Mouse (Mus musculus) bone marrow, adult 2 months (tissue): Measurements from ENCODE around the gene Olfr1352. TPM values are rescaled to one million over a fixed set of nuclear protein-coding genes. Genes with fewer than 3 reads are reported as not detected.
"Not testable (repeated sequence)": the region's sequence is repeated elsewhere in the genome, so short reads cannot be mapped to it uniquely, and the experiment has no call there.

ENCODE experiments used
- H3K27ac ChIP-seq: fragments of 200-500 bp; 2 replicates; pipeline ENCODE4 v1.5.1; 2012; ENCODE audit warnings: low read depth, mild to moderate bottlenecking, control low read depth, inconsistent platforms, low read length; ENCODE audit not compliant: control insufficient read depth, poor library complexity, insufficient read depth
- H3K4me1 ChIP-seq: fragments of 200-500 bp; 2 replicates; pipeline ENCODE4 v1.6.1; 2011; ENCODE audit warnings: low read length; ENCODE audit not compliant: control insufficient read depth, insufficient read depth
- H3K4me3 ChIP-seq: fragments of 200-500 bp; replicated peaks from 2 replicates; pipeline ENCODE3; 2011; ENCODE audit warnings: mild to moderate bottlenecking, low read depth, low read length, control low read depth; ENCODE audit not compliant: control insufficient read depth
- CTCF ChIP-seq: fragments of 200-500 bp; IDR thresholded peaks from 2 replicates; pipeline ENCODE4 v1.5.1; 2011; ENCODE audit warnings: low read length, control low read depth; ENCODE audit not compliant: control insufficient read depth, insufficient read depth
- POLR2A ChIP-seq: fragments of 200-500 bp; IDR thresholded peaks from 2 replicates; pipeline ENCODE4 v1.6.1; 2011; ENCODE audit warnings: low read depth, mild to moderate bottlenecking, control low read depth, low read length, borderline replicate concordance; ENCODE audit not compliant: control insufficient read depth
- WGBS: fragments of 180-500 bp; shearing (Covaris S2); methylation state at CpG from one replicate; pipeline ENCODE4 v1.1.7; 2018; 5-methylcytosine and 5-hydroxymethylcytosine counted together
- polyA plus RNA-seq: library from polyadenylated mRNA; stranded (reverse); fragments of >200 nt; gene quantifications from 2 replicates; pipeline ENCODE4 v1.2.4, GENCODE M21; 2011; ENCODE audit warnings: low replicate concordance; ENCODE audit not compliant: missing spikeins, insufficient read depth, insufficient read length

Olfr1352 gene
- not detected in 2 replicates for polyA plus RNA-seq

DNA sequence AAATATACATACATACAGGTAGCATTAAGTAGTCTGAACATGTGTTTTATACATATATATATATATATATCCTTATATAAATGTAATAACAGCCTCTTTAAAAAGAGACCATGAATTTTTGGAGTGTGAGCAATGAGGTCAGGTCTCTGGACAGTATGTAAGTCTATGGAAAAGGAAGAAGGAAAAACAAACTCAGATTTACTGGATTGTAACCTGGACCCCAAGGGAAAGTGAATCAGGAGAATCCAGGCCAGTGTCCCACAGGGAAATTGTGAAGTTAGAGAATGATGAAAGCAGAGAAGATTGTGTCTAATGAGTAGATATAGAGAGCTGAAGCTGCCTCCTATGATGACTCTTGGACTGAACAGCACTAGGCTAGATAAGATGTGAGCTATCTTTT lies at the start of gene Olfr1352:
Gene Olfr1352 (plus strand): TSS at position 301 of the 400 bp plus-strand sequence.
- H3K4me3 ChIP-seq: no peak within 1 kb of the TSS
- TF ChIP-seq POLR2A (no peak), CTCF (no peak)
- no peaks in the 10 kb centered on the region for H3K4me1 ChIP-seq
- H3K27ac ChIP-seq: no peak within 1 kb of the TSS

DNA sequence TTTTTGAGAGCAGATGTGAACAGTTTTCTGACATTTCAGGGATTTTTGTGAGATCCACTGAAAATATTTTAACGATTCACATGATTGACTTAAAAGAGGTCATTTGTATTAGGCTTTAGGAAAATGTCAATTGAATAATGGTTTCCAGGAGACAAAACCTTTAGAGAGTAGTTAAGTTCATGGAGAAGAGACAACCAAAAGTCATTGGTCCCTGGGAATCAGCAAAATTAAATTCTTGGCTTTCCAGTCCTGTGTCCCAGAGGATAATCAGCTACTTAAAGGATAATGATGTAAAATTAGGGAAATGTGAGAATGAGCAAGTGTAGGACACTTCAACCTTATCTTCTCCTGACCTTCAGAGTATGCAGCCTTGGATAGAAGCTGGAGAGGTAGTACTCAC lies 30.5 kb upstream of the Olfr1352 start, which contains the start of gene Olfr8:
Gene Olfr8 (plus strand): TSS at position 301 of the 400 bp plus-strand sequence.
- H3K27ac ChIP-seq, H3K4me1 ChIP-seq, H3K4me3 ChIP-seq: not testable (repeated sequence)
- 77% methylated on average over 1 of the region's 1 CpGs for WGBS

DNA sequence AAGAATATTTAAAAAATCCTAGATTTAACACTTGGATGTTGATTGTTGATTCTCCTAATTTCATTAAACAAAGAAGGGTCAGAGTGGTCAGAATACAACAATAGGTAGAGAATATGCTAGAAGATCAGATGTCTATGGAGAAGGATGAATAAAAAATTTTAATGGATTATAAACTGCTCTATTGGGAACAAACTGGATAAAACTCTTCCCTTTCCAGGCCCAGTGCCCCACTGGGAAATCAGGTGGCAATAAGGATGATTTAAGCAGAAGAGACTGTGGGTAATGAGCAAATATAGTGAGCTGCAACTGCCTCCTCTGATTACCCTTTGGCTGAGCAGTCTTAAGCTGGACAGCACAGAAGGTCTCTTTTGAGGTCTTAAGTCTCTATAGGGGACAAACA lies 17.8 kb upstream of the Olfr1352 start, which contains the start of gene Olfr1353:
Gene Olfr1353 (plus strand): TSS at position 301 of the 400 bp plus-strand sequence.
- H3K27ac ChIP-seq, H3K4me3 ChIP-seq, H3K4me1 ChIP-seq: not testable (repeated sequence)

DNA sequence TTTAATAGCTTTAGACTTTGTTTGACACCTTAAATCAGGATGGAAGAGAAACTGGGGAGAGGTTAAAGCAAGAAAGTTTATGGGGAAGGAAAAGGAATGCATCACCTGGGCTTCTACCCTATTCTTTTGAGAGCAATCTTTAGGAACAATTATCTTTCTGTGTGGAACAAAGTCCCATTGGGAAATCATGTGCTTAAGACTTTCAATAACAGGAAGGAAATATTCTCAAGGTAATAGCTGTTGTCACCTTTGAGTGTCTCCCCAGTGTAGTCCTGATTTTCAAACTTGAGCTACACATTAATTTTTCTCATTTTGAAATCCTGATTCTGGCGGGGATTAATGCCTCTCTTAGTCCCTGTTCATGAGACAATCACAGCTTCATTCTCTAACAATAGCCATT lies 31.3 kb downstream of the Olfr1352 start, which contains the start of gene Olfr1351:
Gene Olfr1351 (plus strand): TSS at position 301 of the 400 bp plus-strand sequence.
- TF ChIP-seq CTCF (no peak), POLR2A (no peak)
- WGBS: 63% methylated on average over 1 of the region's 1 CpGs
- H3K4me1 ChIP-seq: no peaks in the 10 kb centered on the region
- H3K27ac ChIP-seq: no peak within 1 kb of the TSS
- no peak within 1 kb of the TSS for H3K4me3 ChIP-seq

DNA sequence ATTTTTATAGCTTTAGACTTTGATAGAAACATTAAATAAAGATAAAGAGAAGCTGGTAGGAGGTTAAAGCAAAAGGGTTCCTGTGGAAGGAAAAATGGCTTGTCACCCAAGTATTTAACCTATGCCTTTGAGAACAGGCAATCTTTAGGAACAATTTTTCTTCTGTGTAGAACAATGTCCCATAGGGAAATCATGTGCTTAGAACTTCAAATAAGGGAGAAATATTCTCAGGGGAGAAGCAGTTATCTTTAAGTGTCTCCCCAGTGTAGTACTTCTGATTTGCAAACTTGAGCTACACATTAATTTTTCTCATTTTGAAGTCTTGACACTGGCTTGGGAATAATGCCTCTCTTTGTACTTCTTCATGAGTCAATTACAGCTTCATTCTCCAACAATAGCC lies 47.6 kb downstream of the Olfr1352 start, which contains the start of gene Olfr57:
Gene Olfr57 (plus strand): TSS at position 301 of the 400 bp plus-strand sequence.
- H3K4me3 ChIP-seq: no peak within 1 kb of the TSS
- no peaks in the 10 kb centered on the region for H3K4me1 ChIP-seq
- TF ChIP-seq CTCF (no peak), POLR2A (no peak)
- H3K27ac ChIP-seq: no peak within 1 kb of the TSS

Other genes starting within 250 kb of the Olfr1352 start
- not detected in 2 replicates for gene Ccdc105, start 228.0 kb upstream of the Olfr1352 start, polyA plus RNA-seq
- gene Slc1a6, start 200.6 kb upstream of the Olfr1352 start, polyA plus RNA-seq: 1.2 TPM in 1 of 2 replicates, not detected in the other
- gene Olfr1356, start 128.9 kb upstream of the Olfr1352 start, polyA plus RNA-seq: not detected in 2 replicates
- gene Olfr1355, start 105.5 kb upstream of the Olfr1352 start, polyA plus RNA-seq: not detected in 2 replicates
- gene Olfr1354, start 67.9 kb upstream of the Olfr1352 start, polyA plus RNA-seq: not detected in 2 replicates
- gene Olfr8, start 30.4 kb upstream of the Olfr1352 start, polyA plus RNA-seq: not detected in 2 replicates
- gene Olfr1353, start 17.7 kb upstream of the Olfr1352 start, polyA plus RNA-seq: not detected in 2 replicates
- gene Olfr1351, start 31.4 kb downstream of the Olfr1352 start, polyA plus RNA-seq: not detected in 2 replicates
- gene Olfr57, start 47.7 kb downstream of the Olfr1352 start, polyA plus RNA-seq: not detected in 2 replicates
- 5.5 and 6.4 TPM in 2 replicates for gene 2610008E11Rik, start 116.5 kb downstream of the Olfr1352 start, polyA plus RNA-seq
- not detected in 2 replicates for gene Vmn2r80, start 167.7 kb downstream of the Olfr1352 start, polyA plus RNA-seq